Mouse (Mus musculus) liver, embryonic 18 days (tissue): ENCODE results near the gene Clnk. TPM values are rescaled to one million over a fixed set of nuclear protein-coding genes. Genes with fewer than 3 reads are reported as not detected.

Experiments
- polyA plus RNA-seq: library from polyadenylated mRNA; depleted of rRNA; stranded (reverse); fragments of >200 nt; gene quantifications from 2 replicates; pipeline ENCODE4 v1.2.3, GENCODE M21; 2012; rRNA removed

The Clnk gene
- 0.07 and 0.18 TPM in 2 replicates for polyA plus RNA-seq

DNA sequence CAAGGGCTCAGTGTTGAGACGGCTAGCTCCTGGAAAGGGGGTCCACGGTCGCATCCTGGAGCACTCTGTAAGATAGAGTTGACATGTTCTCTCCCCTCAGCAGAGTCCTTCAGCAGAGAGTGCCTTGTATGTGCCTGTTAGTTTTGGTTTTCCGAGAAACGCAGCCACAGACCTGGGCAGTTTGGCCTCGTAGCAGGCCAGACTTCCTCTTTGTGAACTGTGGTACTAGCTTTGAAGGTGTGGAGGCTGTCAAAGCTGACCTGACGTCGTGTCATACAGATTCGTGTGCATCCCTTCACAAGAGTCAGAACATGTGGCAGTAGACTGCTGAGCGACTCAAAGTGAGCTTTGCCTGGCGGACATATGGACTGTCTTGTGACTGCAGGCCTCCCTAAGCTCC is at the start of gene Clnk:
Gene Clnk (minus strand): TSS at position 191 of the 400 bp plus-strand sequence.

DNA sequence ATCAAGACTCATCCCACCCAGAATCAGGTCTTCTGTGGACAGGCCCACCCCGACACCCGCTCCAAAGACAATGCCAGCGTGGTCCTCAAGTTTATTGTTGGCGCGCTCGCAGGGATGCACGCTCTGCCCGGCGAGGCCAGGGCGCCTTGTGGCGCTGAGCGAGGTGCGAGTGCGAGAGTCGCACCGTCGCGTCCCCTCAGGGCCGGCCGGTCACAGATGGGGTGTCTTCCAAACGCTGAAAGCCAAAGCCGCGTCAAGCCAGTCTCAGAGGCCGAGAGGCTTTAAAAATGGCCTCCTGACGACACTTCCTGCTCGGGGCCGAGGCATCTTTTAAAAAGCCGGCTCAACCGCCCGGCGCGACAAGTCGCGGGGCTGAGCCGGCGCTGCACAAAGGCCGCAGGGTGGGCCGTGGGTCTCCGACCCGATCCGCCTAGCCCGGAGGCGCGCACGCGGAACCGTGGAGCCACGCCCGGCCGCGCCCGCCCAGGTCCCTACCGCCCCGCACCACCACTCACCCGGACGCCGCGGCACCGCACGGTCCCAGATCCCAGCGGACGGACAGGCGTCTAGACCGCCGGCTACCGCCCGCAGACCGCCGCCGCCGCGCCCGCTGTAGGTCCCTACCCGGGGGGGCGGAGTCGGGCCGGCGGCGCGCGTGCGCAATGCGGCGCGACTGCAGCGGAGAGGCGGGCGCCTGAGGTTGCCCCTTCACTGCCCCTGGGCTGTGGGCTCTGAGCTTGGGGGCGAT is 192.3 kb downstream of the Clnk start, which contains the start of gene Zfp518b:
Gene Zfp518b (minus strand): TSS at position 663 of the 748 bp plus-strand sequence.

Other genes starting within 250 kb of the Clnk start
- 0.56 and 0.67 TPM in 2 replicates for gene Zfp518b, start 192.0 kb downstream of the Clnk start, polyA plus RNA-seq